Mouse (Mus musculus) stomach, postnatal 0 days (tissue): ENCODE data around the gene Pakap. TPM values are rescaled to one million over a fixed set of nuclear protein-coding genes. Genes with fewer than 3 reads are reported as not detected.

Source experiments
- ATAC-seq: fragments of 200-750 bp; cut with Nextera tagmentation; 2 replicates; pipeline ENCODE4 v1.8.0; 2017; ENCODE audit not compliant: low FRiP score, low TSS enrichment
- DNase-seq: peaks from one replicate; pipeline ENCODE4 v3.0.0-alpha.2; 2016; ENCODE audit warnings: low spot score
- H3K27ac ChIP-seq: fragments of 300-500 bp; sonication (generic); replicated peaks from 2 replicates; pipeline ENCODE4 v1.5.1; 2014; ENCODE audit warnings: mild to moderate bottlenecking, control low read depth
- H3K27me3 ChIP-seq: fragments of 300-500 bp; sonication (generic); 2 replicates; pipeline ENCODE4 v1.6.1; 2014; ENCODE audit warnings: low read length; ENCODE audit not compliant: control insufficient read depth, insufficient read depth
- H3K36me3 ChIP-seq: fragments of 300-500 bp; sonication (generic); 2 replicates; pipeline ENCODE4 v1.6.1; 2014; ENCODE audit warnings: low read length, mixed read lengths; ENCODE audit not compliant: control insufficient read depth, insufficient read depth
- H3K4me1 ChIP-seq: fragments of 300-500 bp; sonication (generic); replicated peaks from 2 replicates; pipeline ENCODE4 v1.6.1; 2014; ENCODE audit warnings: antibody characterized with exemption; ENCODE audit not compliant: control insufficient read depth, insufficient read depth
- H3K4me2 ChIP-seq: fragments of 300-500 bp; sonication (generic); replicated peaks from 2 replicates; pipeline ENCODE4 v1.6.1; 2014; ENCODE audit warnings: low read depth, mild to moderate bottlenecking, control low read depth, moderate library complexity
- H3K4me3 ChIP-seq: fragments of 300-500 bp; sonication (generic); 2 replicates; pipeline ENCODE4 v1.5.1; 2014; ENCODE audit warnings: low read depth, low read length, control low read depth
- H3K9ac ChIP-seq: fragments of 300-500 bp; sonication (generic); 2 replicates; pipeline ENCODE4 v1.6.1; 2014; ENCODE audit warnings: mild to moderate bottlenecking, low read length, control low read depth, mixed read lengths
- H3K9me3 ChIP-seq: fragments of 300-500 bp; sonication (generic); 2 replicates; pipeline ENCODE4 v1.6.1; 2016; ENCODE audit warnings: low read length; ENCODE audit not compliant: control insufficient read depth
- CTCF ChIP-seq: IDR thresholded peaks from 2 replicates; pipeline ENCODE4 v1.5.1; 2016; ENCODE audit warnings: antibody characterized with exemption, low read depth, mild to moderate bottlenecking, moderate library complexity
- EP300 ChIP-seq: optimal IDR thresholded peaks from 2 replicates; pipeline ENCODE3; 2016; ENCODE audit warnings: antibody characterized with exemption
- WGBS: fragments of 180-500 bp; shearing (Covaris S2); extraction: QIAGEN DNeasy Blood & Tissue Kit; methylation state at CpG from one replicate; pipeline ENCODE4 v1.1.7; 2014; 5-methylcytosine and 5-hydroxymethylcytosine counted together
- polyA plus RNA-seq: library from polyadenylated mRNA; unstranded; fragments of >200 nt; fragmentation: Nextera tagmentation; extraction: Ambion mirVana; gene quantifications from 2 replicates; pipeline ENCODE4 v1.2.1, GENCODE M21; 2015

Gene Pakap
- polyA plus RNA-seq, 1 experiment from 2014 or later, result 12.2 TPM

DNA sequence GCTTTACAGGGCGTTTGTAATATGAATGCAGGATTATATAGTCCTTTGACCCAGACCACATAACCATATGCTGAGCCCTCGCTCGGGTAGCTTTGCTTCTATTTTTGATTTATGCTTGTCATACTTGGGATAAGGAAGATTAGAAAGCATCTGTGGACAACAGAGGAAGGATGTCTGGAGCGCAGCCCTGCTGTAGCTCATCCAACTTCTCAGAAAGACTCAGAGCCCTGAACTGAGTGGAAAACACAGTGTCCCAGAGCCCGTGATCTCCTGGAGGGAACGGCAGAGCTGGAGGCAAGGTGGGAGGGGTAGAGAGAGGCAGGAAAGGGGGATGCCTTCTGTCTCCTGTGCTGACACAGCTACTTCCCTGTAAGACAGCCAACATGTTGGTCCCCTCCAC lies 33.7 kb upstream of the Pakap start:
- Histone ChIP-seq H3K27ac (no peak overlapping the region), H3K9me3 (no peaks in the 10 kb centered on the region), H3K4me3 (no peak overlapping the region), H3K27me3 (no peaks in the 10 kb centered on the region), H3K4me1 (no peaks in the 10 kb centered on the region), H3K36me3 (no peaks in the 10 kb centered on the region), H3K4me2 (no peak overlapping the region), H3K9ac (no peak overlapping the region)
- ATAC-seq (no peak), DNase-seq (no peak)
- WGBS, result 41% methylated on average over 6 of the region's 6 CpGs
- TF ChIP-seq EP300 (no peak), CTCF (no peak)

DNA sequence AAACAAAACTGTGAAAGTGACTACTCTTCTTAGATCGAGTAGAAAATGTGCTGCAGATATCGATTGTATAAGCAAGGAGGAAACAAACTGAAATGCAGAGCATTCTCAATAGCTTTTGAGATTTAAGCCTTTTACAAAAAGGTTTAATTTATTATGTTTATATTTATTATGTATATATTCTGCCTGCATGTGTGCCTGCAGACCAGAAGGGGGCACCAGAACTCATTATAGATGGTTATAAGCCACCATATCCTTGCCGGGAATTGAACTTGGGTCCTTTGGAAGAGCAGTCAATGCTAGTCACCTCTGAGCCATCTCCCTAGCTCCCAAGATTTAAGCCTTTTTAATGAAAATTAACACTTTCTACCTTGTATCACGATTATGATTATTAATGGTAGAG lies 32.9 kb upstream of the Pakap start:
- Histone ChIP-seq H3K27ac (no peak overlapping the region), H3K4me1 (no peaks in the 10 kb centered on the region), H3K4me3 (no peak overlapping the region), H3K36me3 (no peaks in the 10 kb centered on the region), H3K9ac (no peak overlapping the region), H3K9me3 (no peaks in the 10 kb centered on the region), H3K27me3 (no peaks in the 10 kb centered on the region), H3K4me2 (no peak overlapping the region)
- ATAC-seq (no peak), DNase-seq (no peak)
- TF ChIP-seq CTCF, result peak; percentile 43
- no peak for TF ChIP-seq EP300
- 92% methylated on average over 4 of the region's 4 CpGs for WGBS

DNA sequence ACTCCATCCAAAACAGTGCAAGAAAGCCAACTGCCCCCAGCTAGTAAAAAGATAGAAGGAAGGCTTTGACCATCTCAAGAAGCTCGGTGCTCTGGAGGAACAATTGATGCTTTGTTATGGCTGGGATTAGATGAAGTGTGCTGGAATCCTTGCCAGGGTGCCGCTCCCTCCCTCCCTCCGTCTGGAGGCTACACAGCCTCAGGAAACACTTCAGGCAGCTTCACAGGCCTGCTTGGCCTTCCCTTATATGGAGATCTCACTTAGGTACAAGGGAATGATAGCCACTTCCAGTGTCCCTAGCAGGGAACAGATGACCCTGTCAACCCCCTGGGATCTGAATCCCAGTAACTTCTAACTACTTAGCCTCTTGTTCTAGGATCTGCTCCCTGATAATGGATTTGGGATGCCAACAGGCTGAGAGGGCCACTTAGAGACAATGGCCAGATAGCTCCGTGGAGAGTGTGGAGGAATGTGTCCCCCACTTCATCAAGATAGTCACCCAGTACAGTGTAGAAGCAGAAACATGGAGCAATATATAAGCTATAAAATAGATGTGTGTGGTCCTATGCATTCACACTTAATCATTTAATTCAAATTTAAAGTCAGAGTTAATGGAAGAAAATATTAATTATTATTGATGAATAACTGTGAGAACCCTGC lies 29.8 kb upstream of the Pakap start:
- Histone ChIP-seq H3K4me2 (no peak overlapping the region), H3K9ac (no peak overlapping the region), H3K36me3 (no peaks in the 10 kb centered on the region), H3K4me1 (no peaks in the 10 kb centered on the region), H3K9me3 (no peaks in the 10 kb centered on the region), H3K27ac (peak overlapping the region; percentile 50; the same call in 1 of the 2 replicates), H3K4me3 (no peak overlapping the region), H3K27me3 (no peaks in the 10 kb centered on the region)
- no peak for DNase-seq
- peak; percentile 49; the same call in 1 of the 2 replicates for ATAC-seq
- 22% methylated on average over 4 of the region's 4 CpGs for WGBS
- TF ChIP-seq CTCF, result no peak
- TF ChIP-seq EP300, result no peak

- Histone ChIP-seq H3K9me3 (no peaks in the 10 kb centered on the region), H3K27ac (peak overlapping the region; percentile 5; the same call in 1 of the 2 replicates), H3K9ac (no peak overlapping the region), H3K4me1 (no peaks in the 10 kb centered on the region), H3K27me3 (no peaks in the 10 kb centered on the region), H3K36me3 (no peaks in the 10 kb centered on the region), H3K4me3 (no peak overlapping the region), H3K4me2 (0 out of 2 replicates have a peak overlapping the region, but pooled peaks have one; percentile 12)
- TF ChIP-seq EP300 (no peak), CTCF (no peak)
- no peak; the same call in 1 of the 2 replicates for ATAC-seq
- peak; percentile 31 for DNase-seq
- WGBS, result 4% methylated on average over 6 of the region's 6 CpGs
Measured at GRCm38 (mm10) chr4:57543692-57544256, 24.2 kb upstream of the Pakap start.

DNA sequence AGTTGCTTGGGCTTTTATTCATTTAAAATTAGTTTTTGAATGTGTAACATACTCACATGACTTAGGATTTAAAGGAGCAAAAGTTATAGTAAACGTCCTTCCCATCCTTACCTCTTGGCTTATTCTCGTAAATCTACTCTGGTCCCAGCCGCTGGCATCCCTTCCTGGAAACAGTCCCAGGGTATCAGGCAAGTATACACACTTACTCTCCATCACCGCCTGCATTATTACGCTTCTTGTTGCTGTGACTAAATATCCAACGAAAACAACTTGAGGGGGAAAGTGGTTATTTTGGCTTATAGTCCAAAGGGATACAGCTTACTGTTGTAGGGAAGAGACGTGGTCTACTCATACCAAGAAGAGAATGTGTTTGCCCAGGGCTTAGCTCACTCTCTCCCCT lies 20.2 kb upstream of the Pakap start:
- 51% methylated on average over 7 of the region's 7 CpGs for WGBS
- H3K4me1 ChIP-seq, result no peaks in the 10 kb centered on the region
- DNase-seq (no peak), ATAC-seq (no peak)
- no peaks in the 10 kb centered on the region for H3K36me3 ChIP-seq
- H3K4me3 ChIP-seq, result no peak overlapping the region
- no peak overlapping the region for H3K27ac ChIP-seq
- no peaks in the 10 kb centered on the region for H3K27me3 ChIP-seq
- no peaks in the 10 kb centered on the region for H3K9me3 ChIP-seq
- TF ChIP-seq CTCF (no peak), EP300 (no peak)
- H3K9ac ChIP-seq, result no peak overlapping the region
- H3K4me2 ChIP-seq, result no peak overlapping the region

GRCm38 (mm10) chr4:57550216-57550615 lies 17.8 kb upstream of the Pakap start:
- ATAC-seq (no peak), DNase-seq (no peak)
- H3K9me3 ChIP-seq, result no peaks in the 10 kb centered on the region
- H3K27me3 ChIP-seq, result no peaks in the 10 kb centered on the region
- no peak overlapping the region for H3K9ac ChIP-seq
- TF ChIP-seq EP300 (no peak), CTCF (no peak)
- no peak overlapping the region for H3K4me2 ChIP-seq
- no peak overlapping the region for H3K4me3 ChIP-seq
- 15% methylated on average over 1 of the region's 1 CpGs for WGBS
- no peak overlapping the region for H3K27ac ChIP-seq
- no peaks in the 10 kb centered on the region for H3K36me3 ChIP-seq
- no peaks in the 10 kb centered on the region for H3K4me1 ChIP-seq
